Mouse (Mus musculus) liver, adult (tissue): ENCODE measurements around the gene Lipe.

Source experiments
- GATA4 ChIP-seq: IDR thresholded peaks from 2 replicates; pipeline ENCODE4 v1.6.1; 2014; ENCODE audit warnings: mild to moderate bottlenecking, low read length; ENCODE audit not compliant: insufficient replicate concordance

Lipe gene

DNA sequence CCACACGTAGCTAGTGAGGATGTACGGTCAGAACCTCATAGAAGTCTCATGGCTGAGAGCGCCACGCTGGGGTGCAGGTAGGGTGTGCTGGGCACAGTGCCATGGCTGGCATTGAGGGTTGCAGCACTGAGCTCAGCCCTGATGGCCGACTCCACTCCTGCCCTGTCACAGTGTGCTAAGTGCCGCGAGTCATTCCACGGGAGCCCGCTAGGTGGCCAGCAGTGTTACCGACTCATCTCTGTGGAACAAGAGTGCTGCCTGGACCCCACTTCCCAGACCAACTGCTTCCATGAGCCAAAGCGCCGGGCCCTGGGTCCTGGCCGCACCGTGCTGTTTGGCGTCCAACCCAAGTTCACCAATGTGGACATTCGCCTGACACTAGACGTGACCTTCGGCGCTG, 35.4 kb downstream of the Lipe start:
- TF ChIP-seq GATA4: no peak

DNA sequence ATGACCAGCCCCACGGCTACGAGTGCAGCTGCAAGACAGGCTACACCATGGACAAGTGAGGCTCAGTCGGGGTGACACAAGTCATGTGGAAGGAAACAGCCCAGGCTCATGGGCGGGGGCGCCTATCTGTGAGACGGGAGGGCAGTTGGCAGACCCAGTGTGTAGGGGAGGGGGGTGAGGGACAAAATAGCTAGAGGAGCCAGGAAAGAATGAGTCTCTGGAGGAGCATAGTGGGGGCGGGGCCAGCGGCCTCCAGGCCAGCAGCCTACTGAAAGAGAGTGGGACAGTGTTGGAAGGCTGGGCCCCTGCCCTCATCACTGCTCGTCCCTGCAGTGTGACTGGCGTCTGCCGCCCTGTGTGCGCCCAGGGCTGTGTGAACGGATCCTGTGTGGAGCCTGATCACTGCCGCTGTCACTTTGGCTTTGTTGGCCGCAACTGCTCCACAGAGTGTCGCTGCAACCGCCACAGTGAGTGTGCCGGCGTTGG, 39.7 kb downstream of the Lipe start:
- no peak for TF ChIP-seq GATA4

DNA sequence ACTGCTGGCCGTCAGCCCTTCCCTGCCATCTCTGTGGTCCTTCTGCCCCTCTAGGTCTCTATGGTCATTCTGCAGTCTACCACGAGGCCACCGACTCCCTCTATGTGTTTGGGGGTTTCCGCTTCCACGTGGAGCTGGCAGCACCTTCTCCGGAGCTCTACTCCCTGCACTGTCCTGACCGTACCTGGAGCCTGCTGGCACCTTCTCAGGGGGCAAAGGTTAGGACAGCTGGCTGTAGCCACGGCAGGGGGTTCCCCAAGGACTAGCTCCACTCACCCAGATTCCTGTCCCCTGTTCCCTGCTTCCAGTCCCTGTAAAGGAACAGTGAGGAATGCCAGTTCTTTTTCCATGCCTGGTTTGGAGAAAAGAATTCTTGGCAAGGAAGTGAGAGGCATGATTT, 49.6 kb downstream of the Lipe start:
- no peak for TF ChIP-seq GATA4

DNA sequence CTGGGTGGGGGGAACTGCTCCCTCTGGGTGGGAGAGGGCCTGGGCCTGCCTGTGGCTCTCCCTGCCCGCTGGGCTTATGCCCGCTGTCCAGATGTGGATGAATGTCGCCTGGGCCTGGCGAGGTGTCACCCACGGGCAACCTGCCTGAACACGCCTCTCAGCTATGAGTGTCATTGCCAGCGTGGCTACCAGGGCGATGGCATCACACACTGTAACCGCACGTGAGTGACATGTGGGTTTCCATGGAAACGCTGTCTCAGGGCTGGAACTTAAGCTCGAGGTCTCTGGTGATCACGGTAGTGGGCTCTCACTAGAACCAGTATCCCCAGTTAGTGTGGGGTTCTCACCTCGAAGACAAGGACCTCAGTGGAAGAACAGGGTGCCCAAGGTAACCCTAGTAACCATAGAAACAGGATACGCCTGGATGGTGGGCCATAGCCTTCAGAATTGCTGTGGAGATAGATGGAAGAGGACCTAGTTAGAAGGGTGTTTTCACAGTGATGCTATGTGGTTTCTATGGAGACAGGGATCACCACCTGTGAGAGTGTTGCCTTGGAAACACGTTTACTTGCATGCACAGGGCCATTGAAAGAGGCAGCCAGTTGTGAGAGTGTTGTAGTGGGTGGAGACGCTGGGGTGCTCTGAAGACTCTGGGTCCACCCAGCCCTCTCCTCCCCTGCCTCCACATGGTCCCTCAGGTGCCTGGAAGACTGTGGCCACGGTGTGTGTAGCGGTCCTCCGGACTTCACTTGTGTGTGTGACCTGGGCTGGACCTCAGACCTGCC, 57.3 kb downstream of the Lipe start:
- no peak for TF ChIP-seq GATA4

DNA sequence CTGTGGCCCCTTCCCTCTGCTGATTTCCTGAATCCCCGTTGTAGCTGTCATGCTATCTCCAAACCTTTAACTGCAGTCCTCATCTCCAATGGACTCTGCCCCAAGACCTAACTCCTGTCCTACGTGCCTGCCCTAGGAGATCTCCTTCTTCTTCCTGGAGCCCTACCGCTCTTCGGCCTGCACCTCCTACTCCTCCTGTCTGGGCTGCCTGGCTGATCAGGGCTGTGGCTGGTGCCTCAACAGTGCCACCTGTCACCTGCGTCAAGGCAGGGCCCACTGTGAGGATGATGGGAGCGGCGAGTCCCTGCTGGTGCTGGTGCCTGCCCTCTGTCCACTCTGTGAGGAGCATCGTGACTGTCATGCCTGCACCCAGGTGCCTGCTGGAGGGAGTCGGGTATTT, 59.2 kb downstream of the Lipe start:
- TF ChIP-seq GATA4: no peak

DNA sequence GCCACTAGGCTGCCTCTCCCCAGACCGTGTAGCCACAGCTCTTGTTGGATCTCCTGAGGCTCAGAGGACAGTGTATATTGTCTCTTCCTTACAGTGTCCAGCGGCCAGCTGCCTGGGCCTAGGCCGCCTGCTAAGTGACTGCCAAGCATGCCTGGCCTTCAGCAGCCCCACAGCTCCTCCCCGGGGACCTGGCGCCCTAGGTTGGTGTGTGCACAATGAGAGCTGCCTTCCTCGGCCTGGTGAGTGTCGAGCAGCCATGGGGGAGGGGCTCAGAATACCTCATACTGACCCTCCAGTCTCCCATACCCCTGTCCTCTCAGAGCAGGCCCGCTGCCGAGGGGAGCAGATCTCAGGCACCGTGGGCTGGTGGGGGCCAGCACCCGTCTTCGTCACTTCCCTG, 64.0 kb downstream of the Lipe start:
- no peak for TF ChIP-seq GATA4

DNA sequence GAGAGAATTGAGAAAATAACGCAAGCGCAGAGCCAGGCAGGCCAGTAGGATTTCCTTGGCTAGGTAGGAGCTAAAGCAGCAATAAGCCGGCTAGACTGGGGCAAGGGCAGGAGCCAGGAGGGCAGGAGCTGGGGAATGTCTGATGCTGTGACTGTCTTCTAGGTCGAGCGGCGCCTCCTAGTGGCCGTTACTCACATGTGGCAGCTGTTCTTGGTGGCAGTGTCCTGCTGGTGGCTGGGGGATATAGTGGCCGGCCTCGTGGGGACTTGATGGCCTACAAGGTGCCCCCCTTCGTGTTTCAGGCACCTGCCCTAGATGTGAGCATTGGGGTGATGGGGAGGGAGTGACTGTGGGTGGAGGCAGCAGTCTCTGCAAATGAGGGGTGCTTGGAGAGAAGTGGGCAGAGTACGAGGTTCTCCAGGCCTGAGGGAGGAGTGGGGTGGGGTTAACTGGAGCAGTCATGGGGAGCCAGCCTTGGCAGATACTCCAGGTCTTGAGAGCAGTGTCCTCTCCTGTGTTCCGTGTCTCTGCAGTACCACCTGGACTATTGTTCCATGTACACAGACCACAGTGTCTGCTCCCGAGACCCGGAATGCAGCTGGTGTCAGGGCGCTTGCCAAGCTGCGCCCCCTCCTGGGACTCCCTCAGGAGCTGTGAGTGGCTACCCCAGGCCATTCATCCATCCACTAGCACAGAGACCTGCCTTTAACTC, 64.8 kb downstream of the Lipe start:
- TF ChIP-seq GATA4: no peak
